Mouse (Mus musculus) thymus, postnatal 0 days (tissue): ENCODE data around the gene Tnr. TPM values are rescaled to one million over a fixed set of nuclear protein-coding genes. Genes with fewer than 3 reads are reported as not detected.

Experiments used
- DNase-seq: peaks from one replicate; pipeline ENCODE4 v3.0.0-alpha.2; 2015; ENCODE audit warnings: low spot score
- polyA plus RNA-seq: library from polyadenylated mRNA; unstranded; fragments of >200 nt; fragmentation: Nextera tagmentation; extraction: Ambion mirVana; gene quantifications from 2 replicates; pipeline ENCODE4 v1.2.1, GENCODE M21; 2015

The Tnr gene
- 0.15 and 0.16 TPM in 2 replicates for polyA plus RNA-seq

DNA sequence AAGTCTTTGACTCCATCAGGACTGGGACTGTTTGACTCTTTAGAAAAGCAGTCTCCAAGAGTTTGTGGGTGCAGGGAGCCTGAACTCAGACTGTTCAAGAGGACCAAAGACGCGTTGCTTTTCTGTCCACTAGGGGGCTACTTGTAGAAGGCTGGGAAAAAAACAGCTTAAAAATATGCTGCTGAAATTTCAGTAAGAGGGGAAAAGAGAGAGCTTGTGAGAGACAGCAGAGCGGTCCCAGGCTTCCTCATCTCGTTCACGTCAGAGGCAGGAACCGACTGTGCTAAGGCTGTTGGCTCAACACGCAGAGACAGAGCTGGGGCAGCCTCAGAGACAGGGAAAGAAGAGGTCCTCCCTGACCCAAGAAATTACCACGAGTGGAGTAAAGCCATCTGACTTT lies at the start of gene Tnr:
Gene Tnr (plus strand): TSS at position 192 of the 400 bp plus-strand sequence.
- DNase-seq = peak; percentile 27

DNA sequence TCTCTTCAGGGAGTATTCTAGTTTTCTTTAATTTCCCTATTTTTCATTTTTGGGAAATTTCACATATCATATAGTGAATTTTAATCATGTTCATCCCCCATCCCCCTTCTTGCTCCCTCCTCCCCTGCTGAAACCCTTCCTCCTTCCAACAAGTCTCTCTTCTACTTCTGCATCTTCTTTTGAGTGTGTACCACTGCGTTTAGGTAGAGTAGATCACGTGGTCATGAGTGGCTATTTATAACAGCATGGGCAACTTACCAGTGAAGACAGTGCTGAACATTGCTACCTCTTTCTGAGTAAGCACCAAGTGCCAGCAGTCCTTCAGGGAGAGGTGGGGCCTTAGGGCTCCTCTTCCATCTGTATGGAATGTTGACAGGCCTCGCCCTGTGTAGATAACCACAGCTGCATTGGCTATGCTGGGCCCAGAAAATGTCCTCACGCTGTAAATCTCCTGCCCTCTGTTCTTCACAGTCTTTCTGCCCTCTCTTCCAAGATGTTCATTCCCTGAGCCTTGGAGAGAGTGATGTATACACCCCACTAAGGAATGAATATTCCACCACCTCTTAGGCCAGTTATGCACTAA lies 33.6 kb upstream of the Tnr start:
- no peak for DNase-seq

GRCm38 (mm10) chr1:159492536-159492935 lies 31.0 kb upstream of the Tnr start:
- DNase-seq = no peak

DNA sequence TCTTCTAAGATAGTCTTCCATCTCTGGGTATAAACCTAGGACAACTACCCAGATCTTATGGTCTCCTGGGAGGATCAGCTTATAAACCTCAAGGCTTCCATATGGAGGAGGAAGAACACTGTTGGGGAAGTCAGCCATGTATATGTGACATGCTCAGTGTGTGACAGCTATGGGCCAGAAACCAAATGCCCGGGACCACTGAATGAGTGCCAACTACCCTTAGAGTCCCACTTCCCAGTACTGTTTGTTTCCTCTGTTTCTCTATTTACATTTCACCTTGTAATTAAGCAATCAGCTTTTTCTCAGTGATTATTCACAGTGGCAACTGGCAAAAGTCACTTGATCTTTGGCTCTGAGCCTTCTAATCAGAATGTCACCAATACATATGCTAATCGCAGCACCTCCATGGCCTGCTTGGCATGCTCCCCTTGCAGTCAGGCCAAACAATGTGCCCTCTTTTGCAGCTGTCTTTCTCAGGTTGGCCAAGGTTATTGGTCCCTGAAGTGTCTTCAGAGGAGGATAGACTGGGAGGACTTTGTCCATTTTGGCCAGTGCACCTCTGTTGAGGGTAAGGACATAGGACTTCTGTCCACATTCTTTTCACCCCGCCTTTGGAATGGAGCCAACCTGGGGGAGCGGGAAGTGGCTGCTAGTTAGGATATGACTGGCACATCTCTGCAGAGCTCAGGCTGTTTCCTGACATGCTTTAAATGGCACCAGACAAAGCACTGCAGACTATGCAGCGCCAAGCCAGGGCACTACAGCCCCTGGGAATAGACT lies 29.7 kb upstream of the Tnr start:
- no peak for DNase-seq

DNA sequence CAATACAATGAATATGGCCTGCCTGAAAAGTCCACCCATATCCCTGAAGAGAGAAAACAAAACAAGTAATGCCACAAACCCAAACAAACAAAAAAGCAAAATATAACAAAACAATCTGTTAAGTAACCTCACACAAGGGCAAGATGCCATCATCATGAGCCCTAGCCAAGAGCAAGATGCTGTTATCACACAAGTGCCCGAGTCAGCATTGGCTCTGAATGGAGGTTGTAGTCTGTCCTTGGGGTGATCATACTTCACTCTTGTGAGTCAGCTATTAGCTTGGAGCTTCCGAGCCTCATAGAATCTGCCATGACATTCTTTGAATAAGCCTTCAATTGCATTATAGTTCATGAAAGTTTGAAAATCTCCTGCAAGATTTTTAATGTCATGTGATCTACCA lies 25.3 kb upstream of the Tnr start:
- no peak for DNase-seq

GRCm38 (mm10) chr1:159499806-159500460 lies 23.6 kb upstream of the Tnr start:
- no peak for DNase-seq

GRCm38 (mm10) chr1:159501911-159502310 lies 21.7 kb upstream of the Tnr start:
- no peak for DNase-seq

- DNase-seq = no peak
Observed at GRCm38 (mm10) chr1:159510667-159511066, 12.9 kb upstream of the Tnr start.

DNA sequence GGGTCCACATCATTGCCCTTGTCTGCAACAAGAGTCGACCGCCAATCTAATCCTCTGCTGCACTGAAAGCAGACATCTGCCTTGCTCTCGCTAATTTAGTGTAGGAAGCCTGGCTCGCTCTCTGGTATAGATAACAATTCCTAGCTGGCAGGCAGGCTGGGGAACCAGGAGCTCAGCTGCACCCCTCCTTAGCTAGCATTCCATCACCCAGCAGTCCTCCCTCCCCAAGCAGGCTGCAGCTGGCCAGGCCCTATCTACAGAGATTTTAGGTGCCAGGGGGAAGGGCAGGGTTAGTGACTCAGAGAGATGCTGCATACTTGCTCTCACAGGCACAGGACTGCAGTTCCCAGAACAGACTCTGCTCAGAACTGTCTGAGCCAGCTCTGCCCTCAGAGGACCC lies 5.9 kb upstream of the Tnr start:
- no peak for DNase-seq

- no peak for DNase-seq
Observed at GRCm38 (mm10) chr1:159519206-159519605, 4.4 kb upstream of the Tnr start.

DNA sequence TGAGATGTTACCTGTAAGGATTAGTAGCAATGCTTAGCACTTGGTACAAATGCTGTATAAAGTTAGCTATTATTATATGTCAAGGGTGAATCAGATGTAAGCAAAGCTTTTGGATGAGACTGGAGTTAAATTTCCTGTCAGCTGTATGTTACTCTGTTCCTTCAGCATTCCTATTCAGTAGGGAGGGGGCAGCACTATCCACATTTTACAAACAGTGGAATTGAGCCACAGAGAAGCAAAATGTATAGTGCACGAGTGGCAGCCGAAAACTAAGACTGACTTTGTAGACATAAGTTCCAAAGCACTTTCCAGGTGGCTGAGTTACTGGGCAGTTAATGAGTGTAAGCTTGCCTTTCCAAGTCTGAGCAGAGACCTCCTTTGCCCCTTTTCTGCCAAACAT lies 500 bp upstream of the Tnr start:
- no peak for DNase-seq

DNA sequence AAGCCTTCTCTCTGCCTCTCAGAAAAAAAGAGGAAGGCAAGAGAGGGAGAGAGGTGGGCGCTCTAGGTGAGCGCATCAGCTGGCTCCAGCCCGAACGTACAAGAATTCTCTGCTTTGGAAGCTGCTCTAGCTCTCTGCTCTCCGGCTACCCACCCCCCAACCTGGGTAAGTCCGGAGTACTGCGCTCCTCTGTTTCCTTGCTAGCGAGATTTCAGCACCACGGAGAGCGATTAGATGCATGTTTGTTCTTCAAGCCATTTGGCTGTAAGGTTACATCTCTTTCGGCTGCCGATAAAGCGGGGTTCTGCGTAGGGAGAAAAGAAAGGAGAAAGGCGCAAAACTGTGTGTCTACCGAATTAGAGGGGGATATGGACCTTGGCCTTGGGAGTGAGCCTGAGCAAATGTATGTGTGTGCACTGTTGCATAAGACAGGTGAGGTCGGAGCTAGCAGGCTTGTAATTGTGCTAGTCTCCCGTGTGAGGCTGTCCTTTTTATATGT lies 531 bp downstream of the Tnr start:
- peak; percentile 63 for DNase-seq

DNA sequence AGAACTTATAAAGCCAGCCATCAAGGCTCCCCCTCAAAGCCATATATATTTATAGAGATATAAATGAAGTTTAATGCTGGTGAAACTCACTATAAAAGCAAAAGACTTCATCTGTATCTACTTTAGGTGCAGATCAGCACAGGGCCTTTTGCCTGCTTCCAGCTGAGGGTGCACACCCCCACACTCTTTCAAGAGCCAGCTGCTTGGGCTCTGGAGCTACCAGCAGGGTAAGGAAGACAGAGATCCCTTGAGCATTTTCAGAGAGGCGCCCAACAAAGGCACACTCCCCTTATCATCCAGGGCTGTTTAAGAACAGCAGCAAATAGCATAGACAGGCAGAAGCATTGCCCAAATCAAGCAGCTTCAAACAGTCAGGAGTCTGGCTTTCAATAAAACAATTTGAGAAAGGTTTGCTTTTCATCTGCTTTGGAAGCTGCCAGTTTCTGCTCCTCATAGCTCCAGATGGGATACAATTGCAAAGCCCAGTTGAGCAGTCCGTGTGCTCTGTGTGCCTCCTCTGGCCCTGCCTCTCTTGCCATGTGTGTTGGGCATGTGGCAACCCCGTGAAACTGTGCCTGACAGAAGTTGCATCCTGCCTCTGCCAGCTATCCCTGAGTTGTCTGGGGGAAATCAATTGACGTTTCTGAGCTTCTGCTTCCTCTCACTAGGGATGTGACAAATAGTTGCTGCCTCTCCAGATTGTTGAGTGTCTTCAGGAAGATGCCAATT lies 9.4 kb downstream of the Tnr start:
- no peak for DNase-seq

DNA sequence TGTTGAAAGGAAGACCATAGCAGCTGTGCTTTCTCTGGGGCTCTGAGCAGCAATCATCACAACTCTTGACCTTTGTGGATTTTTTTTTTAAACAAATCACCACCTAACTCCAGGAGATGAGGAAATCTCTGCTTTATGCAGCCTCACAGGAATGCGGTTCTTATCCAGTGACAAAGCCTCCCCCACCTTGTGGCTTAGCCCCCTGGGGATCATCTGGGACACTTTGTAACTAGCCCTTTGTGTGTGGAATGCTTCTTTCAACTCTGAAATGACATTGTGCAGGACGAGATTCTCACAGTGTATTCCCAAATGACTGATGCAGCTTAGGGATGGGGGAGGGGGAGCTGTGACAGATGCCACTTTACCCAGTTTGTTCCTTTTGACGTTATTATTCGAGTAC lies 12.0 kb downstream of the Tnr start:
- DNase-seq = no peak

GRCm38 (mm10) chr1:159537541-159537940 lies 14.0 kb downstream of the Tnr start:
- DNase-seq = no peak

DNA sequence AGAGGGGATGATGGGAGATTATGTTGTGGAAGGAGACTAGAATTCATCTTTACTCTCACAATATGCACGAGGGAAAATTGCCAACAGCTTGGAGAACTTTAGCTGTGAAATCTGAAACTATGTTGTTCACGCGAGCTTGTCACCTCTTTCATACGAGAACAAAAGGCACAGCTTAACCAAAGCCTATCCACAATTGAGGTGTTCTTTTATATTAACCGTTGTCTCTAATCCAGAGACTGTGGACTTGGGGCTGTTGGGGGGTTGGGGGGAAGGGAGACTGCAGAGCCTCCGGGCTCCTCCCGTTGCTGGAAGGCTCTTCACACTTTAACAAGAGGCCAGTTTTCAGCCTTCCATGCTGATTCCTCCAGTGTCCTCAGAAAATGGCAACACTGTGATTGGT lies 14.5 kb downstream of the Tnr start:
- no peak for DNase-seq

DNA sequence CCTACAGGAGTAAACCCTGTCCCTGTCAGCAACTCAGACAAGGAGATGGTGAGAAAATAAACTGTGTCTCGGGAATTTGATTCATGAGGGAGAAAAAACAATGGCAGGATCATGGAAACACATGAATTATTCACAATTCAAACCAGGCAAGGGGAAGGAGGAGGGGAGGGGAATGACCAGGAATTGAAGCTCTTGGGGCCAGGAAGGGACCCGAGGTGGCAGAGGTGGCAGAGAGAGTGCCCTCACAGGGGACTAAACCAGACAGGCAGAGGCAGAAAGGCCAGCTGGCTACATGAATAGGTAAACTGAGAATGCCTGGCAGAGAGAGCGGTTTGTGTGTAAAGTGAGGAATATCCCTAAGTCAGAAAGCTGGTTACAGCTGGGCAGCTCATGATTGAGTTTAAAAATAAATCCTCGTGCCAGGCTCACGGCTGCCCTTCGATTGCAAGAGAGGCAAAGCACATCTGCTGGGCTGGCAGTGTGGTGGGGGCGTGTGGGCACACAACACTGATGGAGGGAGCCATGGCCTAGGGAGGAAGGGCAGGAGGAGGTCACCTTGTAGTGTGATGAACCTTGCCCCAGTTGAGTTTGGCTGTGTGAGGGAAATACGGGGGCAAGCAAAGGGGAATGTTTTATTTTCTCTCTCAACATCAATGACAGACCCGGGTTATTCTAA lies 22.0 kb downstream of the Tnr start:
- no peak for DNase-seq

- no peak for DNase-seq
Observed at GRCm38 (mm10) chr1:159551036-159551435, 27.5 kb downstream of the Tnr start.

DNA sequence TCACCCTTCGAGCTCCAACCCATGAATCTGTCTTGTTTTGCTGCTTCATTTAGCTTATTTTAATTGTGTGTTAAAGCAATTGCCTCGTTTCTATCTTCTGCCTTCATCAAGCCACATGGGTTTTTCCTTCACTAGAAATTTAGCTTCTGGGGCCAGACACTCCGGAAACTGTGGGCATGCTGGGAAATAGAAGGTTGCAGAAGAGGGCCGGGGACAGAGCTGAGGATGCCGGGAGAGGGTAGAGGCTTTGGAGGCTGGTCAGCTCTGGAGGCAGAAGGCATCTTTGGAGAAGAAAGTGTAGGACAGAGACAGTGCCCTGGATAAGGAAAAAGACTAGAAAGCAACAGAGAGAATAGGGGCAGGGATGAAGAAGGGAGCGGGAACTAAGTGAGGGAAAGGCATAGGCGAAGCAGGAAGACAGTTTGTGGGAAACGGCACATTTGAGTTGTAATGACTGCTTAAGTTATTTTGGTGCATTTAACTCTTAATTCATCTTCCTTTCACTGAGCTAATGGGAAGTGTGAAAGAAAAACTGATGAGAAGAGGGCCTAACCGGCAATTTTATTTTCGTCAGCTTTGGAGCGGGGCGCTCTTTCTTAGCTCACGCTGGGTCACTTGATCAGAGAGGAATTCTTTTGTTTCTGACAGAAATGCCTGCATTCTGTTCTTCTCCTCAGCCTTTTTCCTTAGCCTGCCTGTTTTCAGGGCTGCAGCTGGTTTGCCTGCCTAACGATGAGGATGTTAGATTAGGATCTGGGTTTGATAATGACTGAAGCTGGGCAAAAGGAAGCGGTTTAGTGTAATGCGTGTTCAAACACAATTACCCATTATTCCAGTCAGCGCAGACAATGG lies 28.2 kb downstream of the Tnr start:
- DNase-seq = no peak

DNA sequence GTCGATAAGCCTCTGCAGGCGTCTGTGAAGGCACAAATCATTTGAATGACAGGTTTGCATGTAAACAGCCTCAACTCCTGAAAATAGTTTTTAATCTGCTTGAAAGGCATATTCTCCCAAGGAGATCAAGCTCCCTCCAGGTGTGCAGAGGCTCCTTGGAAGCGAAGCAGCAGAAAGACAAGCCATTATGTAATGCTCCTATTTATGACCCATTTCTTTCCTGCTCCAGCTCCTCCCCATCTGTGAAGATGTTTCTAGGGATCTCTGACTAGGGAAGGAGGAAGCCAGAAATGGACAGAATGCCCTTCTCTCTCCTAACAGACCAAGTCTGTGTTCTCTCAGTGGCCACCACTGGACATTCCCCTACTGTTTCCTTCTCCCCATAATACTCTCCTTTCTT lies 38.0 kb downstream of the Tnr start:
- no peak for DNase-seq
